9 mouse cellular contexts compared by ENCODE assay signal in genomic region chr19:28608277-28608676, GRCm38 (mm10).
A peak's percentile ranks its signal among the peaks of the same experiment; 100 is the strongest.
DNase-seq lines count a peak whose midpoint lies in the region; ATAC-seq and TF ChIP-seq lines count a peak whose summit lies in the region.
"Had no signal": no experiment of that assay in that cellular context is flagged by ENCODE, and none has a peak within 500 bp of the region (broad histone marks: within the 10 kb centered on the region; RNA-seq: fewer than 3 reads in every experiment).

No protein-coding gene starts in this region.

- H3K4me2 ChIP-seq in embryonic facial prominence, embryonic 14.5 days (ENCODE audit: low read depth, low read length): no peak overlapping the region
- no peak overlapping the region for H3K4me2 ChIP-seq in hindbrain, embryonic 11.5 days (replicated peaks; ENCODE audit: low read depth, low read length)
- no peak overlapping the region for H3K4me2 ChIP-seq in midbrain, postnatal 0 days (ENCODE audit: low read depth, low read length, poor library complexity, severe bottlenecking)
- H3K4me2 ChIP-seq in kidney, embryonic 16.5 days (replicated peaks; ENCODE audit: low read depth, low read length): no peak overlapping the region

- H3K4me3 ChIP-seq in embryonic facial prominence, embryonic 14.5 days (ENCODE audit: low read depth, low read length): no peak overlapping the region
- H3K4me3 ChIP-seq in hindbrain, embryonic 11.5 days (ENCODE audit: low read depth, low read length): no peak overlapping the region
- no peak overlapping the region for H3K4me3 ChIP-seq in midbrain, postnatal 0 days (ENCODE audit: low read depth, low read length)
- no peak overlapping the region for H3K4me3 ChIP-seq in kidney, embryonic 16.5 days (ENCODE audit: low read length)

- H3K27me3 ChIP-seq in embryonic facial prominence, embryonic 14.5 days (replicated peaks; ENCODE audit: control insufficient read depth, insufficient read depth, low read length): no peaks in the 10 kb centered on the region
- H3K27me3 ChIP-seq in hindbrain, embryonic 11.5 days (ENCODE audit: control insufficient read depth, insufficient read depth, low read length): no peaks in the 10 kb centered on the region
- no peaks in the 10 kb centered on the region for H3K27me3 ChIP-seq in midbrain, postnatal 0 days (ENCODE audit: insufficient read depth, low read length)
- H3K27me3 ChIP-seq in kidney, embryonic 16.5 days (ENCODE audit: insufficient read depth, low read length): no peaks in the 10 kb centered on the region

- WGBS in embryonic facial prominence, embryonic 14.5 days: 47% methylated on average over 6 of the region's 6 CpGs
- 75% methylated on average over 6 of the region's 6 CpGs for WGBS in hindbrain, embryonic 11.5 days
- 47% methylated on average over 6 of the region's 6 CpGs for WGBS in midbrain, postnatal 0 days
- 69% methylated on average over 6 of the region's 6 CpGs for WGBS in kidney, embryonic 16.5 days

- no peak overlapping the region; the same call in 1 of the 2 replicates for H3K9ac ChIP-seq in embryonic facial prominence, embryonic 14.5 days (ENCODE audit: low read depth, low read length)
- H3K9ac ChIP-seq in hindbrain, embryonic 11.5 days (ENCODE audit: low read depth, low read length): no peak overlapping the region
- no peak overlapping the region for H3K9ac ChIP-seq in midbrain, postnatal 0 days (replicated peaks; ENCODE audit: low read length, poor library complexity, severe bottlenecking)
- no peak overlapping the region for H3K9ac ChIP-seq in kidney, embryonic 16.5 days (replicated peaks; ENCODE audit: low read length)

- no peaks in the 10 kb centered on the region for H3K36me3 ChIP-seq in embryonic facial prominence, embryonic 14.5 days (ENCODE audit: control insufficient read depth, insufficient read depth, low read length)
- no peaks in the 10 kb centered on the region for H3K36me3 ChIP-seq in hindbrain, embryonic 11.5 days (ENCODE audit: control insufficient read depth, insufficient read depth, low read length)
- H3K36me3 ChIP-seq in midbrain, postnatal 0 days (ENCODE audit: insufficient read depth, low read length): no peaks in the 10 kb centered on the region
- no peaks in the 10 kb centered on the region for H3K36me3 ChIP-seq in kidney, embryonic 16.5 days (ENCODE audit: insufficient read depth, low read length)

- TF ChIP-seq CTCF in midbrain, postnatal 0 days (IDR thresholded peaks at IDR 0.05): no peak

- peak; percentile 21 for DNase-seq in layer of hippocampus, adult 11-12 months (ENCODE audit: low spot score)
- DNase-seq in layer of hippocampus, adult 9-10 months (ENCODE audit: low spot score): no peak
- DNase-seq in embryonic facial prominence, embryonic 14.5 days (ENCODE audit: low spot score): peak; percentile 86
- DNase-seq in hindbrain, embryonic 11.5 days (ENCODE audit: low spot score): no peak
- DNase-seq in midbrain, postnatal 0 days (ENCODE audit: low spot score): peak; percentile 66
- no peak for DNase-seq in gastrocnemius, postnatal 4 days (ENCODE audit: low spot score in 2 of 2)
- DNase-seq: thymus, adult 18-20 months had no signal

- H3K27ac ChIP-seq in embryonic facial prominence, embryonic 14.5 days (replicated peaks; ENCODE audit: low read depth, low read length): peak overlapping the region; percentile 69
- 0 out of 2 replicates have a peak overlapping the region, but pooled peaks have one; percentile 27 for H3K27ac ChIP-seq in hindbrain, embryonic 11.5 days (ENCODE audit: low read depth, low read length)
- peak overlapping the region; percentile 1 for H3K27ac ChIP-seq in midbrain, postnatal 0 days (ENCODE audit: low read depth, low read length)
- no peak overlapping the region for H3K27ac ChIP-seq in kidney, embryonic 16.5 days (ENCODE audit: low read length)

- peak; percentile 47; the same call in 1 of the 2 replicates for ATAC-seq in embryonic facial prominence, embryonic 14.5 days (ENCODE audit: low read depth)
- no peak for ATAC-seq in hindbrain, embryonic 11.5 days (ENCODE audit: low FRiP score)
- ATAC-seq in midbrain, postnatal 0 days (ENCODE audit: low FRiP score): peak; percentile 54
- no peak; the same call in 1 of the 2 replicates for ATAC-seq in kidney, embryonic 16.5 days (ENCODE audit: low FRiP score, low TSS enrichment)
- ATAC-seq: inflammation-experienced regulatory T-cells, adult 6 months had no signal

- no peaks in the 10 kb centered on the region for H3K9me3 ChIP-seq in embryonic facial prominence, embryonic 14.5 days (ENCODE audit: control insufficient read depth, low read length)
- H3K9me3 ChIP-seq in hindbrain, embryonic 11.5 days (ENCODE audit: control insufficient read depth, low read length): no peaks in the 10 kb centered on the region
- H3K9me3 ChIP-seq in midbrain, postnatal 0 days (ENCODE audit: low read length): no peaks in the 10 kb centered on the region
- no peaks in the 10 kb centered on the region for H3K9me3 ChIP-seq in kidney, embryonic 16.5 days (ENCODE audit: low read length)

- peaks cover 11% of the 10 kb centered on the region for H3K4me1 ChIP-seq in embryonic facial prominence, embryonic 14.5 days (ENCODE audit: control insufficient read depth, insufficient read depth, low read length)
- H3K4me1 ChIP-seq in hindbrain, embryonic 11.5 days (replicated peaks; ENCODE audit: control insufficient read depth, insufficient read depth, low read length): no peaks in the 10 kb centered on the region
- peaks cover 3% of the 10 kb centered on the region for H3K4me1 ChIP-seq in midbrain, postnatal 0 days (ENCODE audit: insufficient read depth, low read length)
- no peaks in the 10 kb centered on the region for H3K4me1 ChIP-seq in kidney, embryonic 16.5 days (ENCODE audit: insufficient read depth, low read length)

Comparison
In these comparisons a context has a peak if more than half of its experiments do, and no peak if none do; other contexts are left out.
1. DNase-seq: peak in layer of hippocampus, adult 11-12 months (single experiment), embryonic facial prominence, embryonic 14.5 days (single experiment) and midbrain, postnatal 0 days (single experiment); none in layer of hippocampus, adult 9-10 months (single experiment), hindbrain, embryonic 11.5 days (single experiment) and gastrocnemius, postnatal 4 days (0 of 2).
2. ATAC-seq: peak in embryonic facial prominence, embryonic 14.5 days (single experiment) and midbrain, postnatal 0 days (single experiment); none in hindbrain, embryonic 11.5 days (single experiment) and kidney, embryonic 16.5 days (single experiment).